Mouse (Mus musculus) Patski (cell line): ENCODE measurements at regions not wholly inside any gene's neighbourhood (a gene's known extent, or its start where the extent isn't known, plus 50 kb on each side); places are given as distances from the start of the nearest gene placed in this dataset.

ENCODE experiments used
- ATAC-seq: fragments of 100-300 bp; one replicate; pipeline ENCODE4 v1.8.0; 2021
- CTCF ChIA-PET: fragments of 350-600 bp; sonication (Branson Sonifier 250); formaldehyde crosslinking; loops from one replicate; lab custom pipeline; 2022; ENCODE audit warnings: inconsistent platforms; lab: Charles Lee
- POLR2A ChIA-PET: fragments of 350-600 bp; sonication (Branson Sonifier 250); formaldehyde crosslinking; loops from one replicate; lab custom pipeline; 2022; ENCODE audit warnings: antibody characterized with exemption, inconsistent platforms; lab: Charles Lee
- DNase-seq: peaks from one replicate; pipeline ENCODE4 v3.0.0-alpha.2; 2011; ENCODE audit warnings: low read depth, low spot score
- H3K27me3 ChIP-seq: fragments of 371-371 bp; one replicate; pipeline ENCODE4 v1.5.1; 2021
- CTCF ChIP-seq: fragments of 100-300 bp; IDR thresholded peaks from one replicate; pipeline ENCODE4 v1.5.1; 2021
- in situ Hi-C: fragments of 300-500 bp; cut with MboI; formaldehyde crosslinking; loops from 3 replicates; pipeline ENCODE4 v1.11.1; 2018; ENCODE audit warnings: low pct_unique_long_range_greater_than_20kb, mixed read lengths

GRCm38 (mm10) chr16:95861231-95861690 lies 129.5 kb downstream of the Psmg1 start:
- in situ Hi-C loops: no loop called here
- ATAC-seq: no peak
- H3K27me3 ChIP-seq: no peaks in the 10 kb centered on the region
- no peak for TF ChIP-seq CTCF
- ChIA-PET POLR2A (no interaction called here), CTCF (no interaction called here)
- DNase-seq: no peak

DNA sequence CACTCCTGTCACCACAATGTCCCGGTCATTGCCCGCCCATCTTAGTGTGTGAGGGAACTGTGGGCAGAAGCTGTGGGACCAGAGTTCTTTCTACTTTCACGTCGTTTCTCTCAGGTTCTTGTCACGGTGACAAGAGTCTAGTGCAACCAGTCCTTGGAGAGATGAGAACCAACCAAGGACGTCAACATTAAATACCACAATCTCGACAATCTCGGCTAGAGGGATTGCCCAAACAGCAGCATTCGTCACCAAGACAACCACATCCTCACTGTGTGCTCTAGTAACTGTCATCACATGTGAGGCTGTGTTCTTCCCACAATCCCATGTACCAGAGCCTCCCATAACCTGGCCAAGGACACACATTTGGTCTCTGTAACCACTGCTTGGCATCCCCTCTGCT lies 129.9 kb downstream of the Psmg1 start:
- ATAC-seq (no peak), DNase-seq (no peak)
- no peaks in the 10 kb centered on the region for H3K27me3 ChIP-seq
- in situ Hi-C loops: no loop called here
- TF ChIP-seq CTCF: no peak
- POLR2A ChIA-PET: no interaction called here
- CTCF ChIA-PET: no interaction called here

- no peak for ATAC-seq
- no peak for DNase-seq
- no peaks in the 10 kb centered on the region for H3K27me3 ChIP-seq
- ChIA-PET POLR2A (no interaction called here), CTCF (no interaction called here)
- no peak for TF ChIP-seq CTCF
- in situ Hi-C loops: no loop called here
Observed at GRCm38 (mm10) chr16:95860111-95860510, 130.6 kb downstream of the Psmg1 start.

DNA sequence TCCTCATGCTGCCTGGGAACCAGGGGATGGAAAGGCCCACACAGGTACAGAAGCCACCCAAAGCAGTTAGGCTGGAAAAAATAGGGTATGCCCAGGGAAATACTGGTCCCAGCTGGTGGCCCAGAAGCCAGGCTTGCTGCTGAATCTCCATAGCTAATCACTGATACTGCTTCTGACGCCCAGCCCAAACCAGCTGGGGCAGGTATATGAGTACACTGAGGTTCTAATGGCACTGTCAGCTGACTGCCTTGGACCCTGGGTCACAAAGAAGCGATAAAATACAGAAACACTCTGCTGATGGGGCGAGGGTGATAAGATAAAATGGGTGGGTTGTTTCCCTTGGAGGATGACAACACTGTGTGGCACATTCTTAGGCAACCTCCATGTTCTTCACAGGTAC lies 133.4 kb downstream of the Psmg1 start:
- ATAC-seq: no peak
- H3K27me3 ChIP-seq: no peaks in the 10 kb centered on the region
- TF ChIP-seq CTCF: no peak
- DNase-seq: no peak
- CTCF ChIA-PET: no interaction called here
- POLR2A ChIA-PET: no interaction called here
- in situ Hi-C loops: no loop called here

- ATAC-seq: no peak
- in situ Hi-C loops: no loop called here
- CTCF ChIA-PET: interaction anchor here (0.9 kb wide), 1 partner anchor 26 kb away, joined by 3 read pairs; no protein-coding TSS in a partner anchor
- TF ChIP-seq CTCF: no peak
- no peak for DNase-seq
- POLR2A ChIA-PET: no interaction called here
- no peaks in the 10 kb centered on the region for H3K27me3 ChIP-seq
Observed at GRCm38 (mm10) chr16:95855230-95855629, 135.5 kb downstream of the Psmg1 start.

DNA sequence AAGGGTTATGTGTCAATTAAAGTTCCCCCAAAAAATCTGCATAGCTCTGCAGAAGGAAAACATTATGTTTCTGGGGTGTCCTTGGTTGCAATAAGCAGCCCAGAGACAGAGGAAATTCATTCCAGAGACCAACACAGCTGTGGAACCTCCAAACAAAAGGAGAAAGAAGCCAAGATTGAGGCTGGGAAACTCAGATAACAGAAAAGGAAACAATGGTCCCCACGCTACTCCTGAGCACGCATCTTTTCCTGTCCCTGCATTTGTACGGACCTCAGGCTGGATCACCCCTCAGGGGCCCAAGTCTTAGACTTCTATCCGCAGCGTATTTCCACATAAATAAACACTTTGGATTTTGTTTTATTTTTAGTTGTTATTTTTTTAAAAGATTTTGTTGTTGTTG lies 138.9 kb downstream of the Psmg1 start:
- no peak for ATAC-seq
- CTCF ChIA-PET: no interaction called here
- H3K27me3 ChIP-seq: no peaks in the 10 kb centered on the region
- DNase-seq: no peak
- in situ Hi-C loops: no loop called here
- POLR2A ChIA-PET: no interaction called here
- no peak for TF ChIP-seq CTCF

DNA sequence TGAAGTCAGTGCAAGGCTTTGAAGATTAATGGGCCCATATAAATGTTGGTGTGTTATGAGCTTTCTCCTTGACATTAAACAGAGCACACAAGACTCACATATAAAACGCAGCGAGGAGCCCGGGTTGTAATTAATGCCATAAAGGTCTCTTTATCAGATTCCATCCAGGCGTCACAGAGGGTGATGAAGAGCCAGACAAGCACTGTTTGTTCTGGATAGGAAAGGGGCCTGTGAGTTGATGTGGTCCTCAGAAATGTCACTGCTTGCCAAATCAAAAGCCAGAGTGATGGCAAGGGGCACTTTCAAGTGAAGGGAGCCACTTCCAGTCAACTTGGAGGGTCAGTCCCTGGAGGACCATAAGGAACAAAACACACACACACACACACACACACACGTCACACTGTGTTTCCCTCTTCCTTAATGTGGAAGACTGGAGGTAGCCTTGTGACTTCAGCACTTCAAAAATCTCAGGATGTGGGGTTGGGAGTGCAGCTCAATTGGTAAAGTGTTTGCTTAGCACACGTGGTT lies 142.1 kb downstream of the Psmg1 start:
- ChIA-PET CTCF (interaction anchor here (1.7 kb wide), 1 partner anchor 10 kb away, joined by 4 read pairs; no protein-coding TSS in a partner anchor), POLR2A (no interaction called here)
- TF ChIP-seq CTCF: no peak
- DNase-seq: no peak
- in situ Hi-C loops: loop anchor here (5.0 kb wide), 1 partner anchor 89 kb away; no protein-coding TSS in a partner anchor
- no peak for ATAC-seq
- H3K27me3 ChIP-seq: no peaks in the 10 kb centered on the region

- H3K27me3 ChIP-seq: no peaks in the 10 kb centered on the region
- CTCF ChIA-PET: interaction anchor here (1.3 to 1.7 kb wide), 2 partner anchors 11 to 195 kb away, joined by 3 to 4 read pairs; no protein-coding TSS in a partner anchor
- POLR2A ChIA-PET: no interaction called here
- DNase-seq (no peak), ATAC-seq (no peak)
- TF ChIP-seq CTCF: no peak
- in situ Hi-C loops: loop anchor here (5.0 kb wide), 1 partner anchor 89 kb away; no protein-coding TSS in a partner anchor
Observed at GRCm38 (mm10) chr16:95847765-95848483, 142.8 kb downstream of the Psmg1 start.

- no peaks in the 10 kb centered on the region for H3K27me3 ChIP-seq
- in situ Hi-C loops: loop anchor here (5.0 kb wide), 1 partner anchor 92 kb away; no protein-coding TSS in a partner anchor
- DNase-seq (no peak), ATAC-seq (no peak)
- ChIA-PET POLR2A (no interaction called here), CTCF (no interaction called here)
- no peak for TF ChIP-seq CTCF
Observed at GRCm38 (mm10) chr16:95845323-95845860, 143.5 kb downstream of the Ets2 start.

- ChIA-PET POLR2A (no interaction called here), CTCF (no interaction called here)
- TF ChIP-seq CTCF: no peak
Observed at GRCm38 (mm10) chr16:95844691-95845090, 142.8 kb downstream of the Ets2 start.

DNA sequence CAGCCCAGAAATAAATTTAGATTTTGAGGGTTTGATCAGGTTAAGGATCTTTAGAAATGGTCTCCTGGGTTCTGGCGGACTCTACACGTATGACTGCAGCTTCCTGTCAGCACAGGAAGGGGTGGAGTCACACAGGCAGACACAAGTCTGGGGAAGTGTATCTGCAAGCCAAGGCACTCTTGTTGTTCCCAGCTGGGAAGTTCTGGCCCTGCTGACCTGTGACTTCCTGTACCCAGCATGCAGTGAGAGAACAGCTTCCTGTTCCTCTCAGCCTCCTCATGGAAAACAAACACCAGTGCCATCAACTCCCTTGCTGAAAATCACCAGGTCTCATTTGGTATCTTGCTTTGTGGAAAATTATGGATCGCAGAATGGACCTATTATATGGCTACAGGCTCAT lies 140.9 kb downstream of the Ets2 start:
- POLR2A ChIA-PET: no interaction called here
- TF ChIP-seq CTCF: no peak
- ATAC-seq (no peak), DNase-seq (no peak)
- CTCF ChIA-PET: no interaction called here
- in situ Hi-C loops: no loop called here
- H3K27me3 ChIP-seq: no peaks in the 10 kb centered on the region

More at GRCm38 (mm10) chr16:95844691-95845090, 142.8 kb downstream of the Ets2 start:
- in situ Hi-C loops: loop anchor here (5.0 kb wide), 1 partner anchor 93 kb away; no protein-coding TSS in a partner anchor
- ATAC-seq (peak; percentile 74), DNase-seq (peak; percentile 58)
- no peaks in the 10 kb centered on the region for H3K27me3 ChIP-seq
